Mouse (Mus musculus) naive thymus-derived CD4-positive, alpha-beta T cell, adult 2 months (primary cell): ENCODE data around the gene Smarcal1.

Source experiments
- DNase-seq: peaks from one replicate; pipeline ENCODE4 v3.0.0-alpha.2; 2011; ENCODE audit warnings: low read depth

Gene Smarcal1

GRCm38 (mm10) chr1:72582947-72583731 is at the start of gene Smarcal1:
TSS of gene Smarcal1 (plus strand) at chr1:72583251.
- peak; percentile 95 for DNase-seq

GRCm38 (mm10) chr1:72533439-72533838 is 49.6 kb upstream of the Smarcal1 start:
- no peak for DNase-seq

GRCm38 (mm10) chr1:72535725-72536571 is 47.1 kb upstream of the Smarcal1 start:
- no peak for DNase-seq

GRCm38 (mm10) chr1:72536611-72537351 is 46.3 kb upstream of the Smarcal1 start, which contains the start of gene March4:
TSS of gene March4 (minus strand) at chr1:72536930.
- no peak for DNase-seq

- DNase-seq: no peak
Measured at GRCm38 (mm10) chr1:72538266-72538665, 44.8 kb upstream of the Smarcal1 start.

GRCm38 (mm10) chr1:72550317-72550716 is 32.7 kb upstream of the Smarcal1 start:
- no peak for DNase-seq

DNA sequence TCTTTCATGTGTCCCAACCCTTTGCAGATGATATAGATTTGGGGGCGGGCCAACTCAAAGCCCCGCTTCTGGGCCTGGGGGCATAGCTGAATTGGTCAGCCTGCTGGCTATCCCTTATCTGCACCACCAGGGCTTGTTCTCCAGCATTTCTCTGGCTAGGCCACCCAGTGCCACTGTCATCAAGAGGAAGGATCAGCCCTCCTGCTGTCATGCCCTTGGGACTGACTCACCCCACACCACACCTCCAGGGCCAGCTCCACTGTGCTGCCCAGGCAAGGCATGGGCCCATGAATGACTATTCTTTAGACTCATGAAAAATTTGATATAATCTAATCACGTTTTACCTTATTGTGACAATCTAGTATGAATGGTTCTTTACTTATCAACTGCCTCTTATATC is 26.6 kb upstream of the Smarcal1 start:
- no peak for DNase-seq

DNA sequence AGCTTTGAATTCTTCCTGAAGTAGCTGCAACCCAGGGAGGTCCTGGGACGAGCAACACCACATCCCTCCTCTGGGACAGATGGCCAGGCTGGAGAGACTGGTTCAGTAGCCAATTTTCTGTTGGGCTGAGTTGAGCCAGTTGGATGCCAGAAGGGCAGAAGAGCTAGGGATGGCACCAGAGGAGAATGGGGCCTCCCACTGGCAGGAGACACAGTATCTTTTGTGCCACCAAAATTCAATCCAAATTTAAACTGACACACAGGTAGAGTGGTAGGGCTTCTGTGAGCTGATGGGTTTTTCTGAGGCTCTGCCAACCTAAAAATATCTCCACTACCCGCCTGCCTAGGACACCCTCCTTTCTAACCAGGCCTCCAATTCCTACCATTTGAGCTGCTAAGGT is 24.4 kb upstream of the Smarcal1 start:
- DNase-seq: no peak

DNA sequence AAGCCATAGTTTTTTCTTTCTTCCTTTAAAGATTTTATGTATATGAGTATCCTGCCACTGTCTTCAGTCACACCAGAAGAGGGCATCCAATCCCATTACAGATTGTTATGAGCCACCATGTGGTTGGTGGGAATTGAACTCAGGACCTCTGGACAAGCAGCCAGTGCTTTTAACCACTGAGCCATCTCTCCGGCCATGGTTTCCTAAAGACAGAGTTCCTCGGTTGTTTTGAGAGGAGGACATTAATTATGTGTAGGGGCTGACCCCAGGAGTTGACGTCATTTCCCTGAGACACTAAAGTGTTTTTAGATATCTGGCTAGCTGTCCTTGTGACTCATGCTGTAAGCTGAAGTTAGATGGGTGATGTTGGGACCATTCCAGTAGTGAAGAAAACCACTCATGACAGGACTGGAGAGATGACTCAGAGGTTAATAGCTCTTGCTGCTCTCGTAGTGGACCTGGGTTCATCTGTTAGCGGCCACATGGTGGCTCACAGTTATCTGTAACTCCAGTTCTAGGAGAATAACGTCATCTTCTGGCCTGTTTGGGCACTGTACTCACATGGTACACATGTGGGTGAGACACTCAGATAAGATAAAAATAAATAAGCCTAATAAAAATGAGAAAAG is 18.6 kb upstream of the Smarcal1 start:
- no peak for DNase-seq

DNA sequence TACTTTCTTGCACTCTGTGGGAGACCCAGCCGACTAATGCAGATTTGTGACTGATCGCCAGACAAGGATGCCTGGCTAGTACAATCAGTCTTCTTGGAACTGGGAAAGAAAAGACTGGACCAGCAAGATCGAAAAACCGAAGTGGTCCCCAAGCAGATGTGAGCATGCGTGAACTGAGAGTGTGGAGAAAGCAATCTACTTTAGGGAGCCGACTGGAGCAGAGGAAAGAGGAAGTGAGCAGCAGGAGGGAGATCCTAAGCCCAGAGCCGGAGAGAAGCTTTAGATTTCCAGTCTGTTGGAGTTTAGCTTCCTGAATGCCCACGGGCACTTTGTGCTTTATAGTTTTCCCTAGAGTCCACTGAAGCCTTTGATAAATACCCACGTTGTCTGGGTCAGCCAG is 16.0 kb upstream of the Smarcal1 start:
- DNase-seq: no peak

DNA sequence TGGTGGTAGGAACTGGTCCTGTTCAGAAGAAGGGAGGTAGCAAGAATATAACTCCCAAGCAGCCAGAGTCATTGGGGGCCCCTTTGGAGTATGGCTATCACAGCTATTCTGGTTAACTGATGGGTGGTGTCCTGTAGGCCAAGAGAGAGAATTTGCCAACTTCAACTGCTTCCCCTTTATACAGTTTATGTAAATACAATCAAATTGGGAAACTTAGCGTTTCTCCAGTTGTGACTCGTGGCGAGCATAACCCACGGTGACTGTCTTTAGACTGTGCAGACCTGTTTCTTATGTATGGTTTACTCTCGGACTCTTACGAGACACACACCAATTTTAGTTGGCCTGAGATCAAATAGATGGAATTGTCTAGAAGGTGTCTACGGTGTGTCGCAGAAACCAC is 14.3 kb upstream of the Smarcal1 start:
- no peak for DNase-seq

GRCm38 (mm10) chr1:72574047-72574446 is 9.0 kb upstream of the Smarcal1 start:
- DNase-seq: no peak

- no peak for DNase-seq
Measured at GRCm38 (mm10) chr1:72574608-72575007, 8.4 kb upstream of the Smarcal1 start.

DNA sequence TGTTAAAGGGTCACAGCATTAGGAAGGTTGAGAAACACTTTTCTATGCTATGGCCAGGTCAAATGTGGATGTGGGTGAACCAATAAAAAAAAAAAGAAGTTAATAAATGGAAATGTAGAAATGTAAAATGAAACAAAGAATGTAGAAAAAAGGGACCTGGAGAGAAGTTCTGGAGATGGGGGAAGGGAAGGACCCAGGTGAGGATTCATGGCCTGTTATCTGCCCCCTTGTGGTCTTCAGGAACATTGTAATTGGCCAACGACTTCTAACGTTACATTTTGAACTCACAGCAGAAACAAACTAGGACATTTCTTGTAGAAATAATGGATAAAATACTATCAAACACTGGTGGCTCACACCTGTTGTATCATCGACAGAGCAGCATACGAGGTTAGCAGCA is 7.9 kb upstream of the Smarcal1 start:
- DNase-seq: no peak

DNA sequence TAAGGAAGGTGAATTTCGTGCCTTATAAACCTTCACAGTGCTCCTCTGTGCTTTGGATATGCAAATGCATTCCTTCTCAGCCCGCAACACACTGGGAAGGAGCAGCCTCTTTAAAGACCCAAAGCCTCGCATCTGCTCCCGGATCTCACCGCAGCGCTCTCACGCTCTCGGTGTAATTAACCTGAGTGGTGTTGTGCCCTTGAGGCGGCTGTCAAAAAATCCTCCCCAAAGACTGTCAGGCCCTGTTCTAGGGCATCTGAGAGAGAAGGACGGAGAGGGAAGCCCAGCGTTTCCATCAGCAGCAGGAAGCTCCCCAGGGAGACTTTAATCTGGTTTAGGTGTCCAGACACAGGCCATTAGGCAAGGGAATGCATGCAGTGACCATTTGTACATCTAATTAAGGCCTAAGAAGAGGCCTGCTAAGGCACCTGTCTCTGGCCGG is 5.5 kb upstream of the Smarcal1 start:
- no peak for DNase-seq

DNA sequence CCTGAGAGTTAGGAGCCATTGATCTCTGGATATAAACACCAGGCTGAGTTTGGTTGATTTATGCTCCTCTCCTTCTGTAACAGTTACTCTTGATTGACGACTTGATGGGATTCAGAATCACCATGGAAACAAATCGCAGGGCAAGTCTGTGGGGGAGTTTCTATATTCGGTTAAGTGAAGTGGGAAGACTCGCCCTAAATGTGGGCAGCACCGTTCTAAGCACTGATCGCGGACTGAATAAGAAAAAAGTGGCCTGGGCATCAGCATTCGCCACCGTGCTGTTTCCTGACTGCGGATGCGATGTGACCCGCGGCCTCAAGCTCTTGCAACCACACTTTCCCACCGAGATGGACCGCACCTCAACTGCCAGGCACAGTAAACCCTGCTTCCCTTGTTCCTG is 4.7 kb upstream of the Smarcal1 start:
- DNase-seq: no peak

DNA sequence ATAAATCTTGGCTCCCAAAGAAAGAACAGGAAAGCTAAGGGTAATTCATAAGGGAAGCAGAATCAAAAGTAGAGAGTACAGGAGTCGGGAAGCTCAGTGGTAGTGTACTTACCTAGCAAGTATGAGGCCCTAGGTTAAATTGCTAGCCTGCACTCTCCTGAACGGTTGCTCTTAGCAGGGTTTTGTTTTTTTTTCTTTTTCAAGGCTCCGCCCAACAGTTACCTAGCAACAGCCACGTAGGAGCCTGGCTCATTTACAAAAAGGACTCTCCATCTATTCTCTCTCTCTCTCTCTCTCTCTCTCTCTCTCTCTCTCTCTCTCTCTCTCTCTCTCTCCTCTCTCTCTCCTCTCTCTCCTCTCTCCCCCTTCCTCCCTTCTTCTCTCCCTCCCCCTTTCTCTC is 4.2 kb upstream of the Smarcal1 start:
- peak; percentile 40 for DNase-seq

DNA sequence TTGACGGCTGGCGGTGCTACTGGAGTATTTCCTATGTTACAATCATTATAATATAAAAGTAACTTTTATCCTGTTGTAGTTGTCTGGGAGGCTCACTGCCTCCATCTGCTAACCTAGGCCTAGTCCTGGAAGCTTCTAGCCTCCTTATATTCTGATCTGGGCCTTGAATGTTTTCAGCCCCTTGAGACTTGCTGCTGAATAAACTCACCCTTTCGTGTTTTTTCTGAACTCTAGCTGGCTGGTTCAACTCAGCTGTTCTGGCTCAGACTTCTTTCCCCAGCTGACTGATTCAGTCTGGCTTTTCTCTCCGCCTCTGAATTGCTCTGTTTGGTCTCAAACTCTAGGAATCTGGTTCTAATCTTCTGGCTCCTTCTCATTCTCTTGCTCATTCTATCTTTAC is 855 bp downstream of the Smarcal1 start:
- DNase-seq: no peak

GRCm38 (mm10) chr1:72585971-72586875 is 3.2 kb downstream of the Smarcal1 start:
- DNase-seq: no peak

GRCm38 (mm10) chr1:72587532-72587931 is 4.5 kb downstream of the Smarcal1 start:
- DNase-seq: no peak

- DNase-seq: no peak
Measured at GRCm38 (mm10) chr1:72588763-72589162, 5.7 kb downstream of the Smarcal1 start.
